Mouse (Mus musculus): ENCODE results near the gene Hist1h4h. TPM values are rescaled to one million over a fixed set of nuclear protein-coding genes. Genes with fewer than 3 reads are reported as not detected.
A peak's percentile ranks its signal among the peaks of the same experiment; 100 is the strongest.
"Not testable (repeated sequence)": the region's sequence is repeated elsewhere in the genome, so short reads cannot be mapped to it uniquely, and the experiment has no call there.

Hist1h4h gene
- polyA plus RNA-seq, 1 experiment = 150 TPM

GRCm38 (mm10) chr13:23534368-23535131, 3.7 kb downstream of the Hist1h4h start:
- no peak for DNase-seq
- Histone ChIP-seq H3K27ac (ENCODE audit: control insufficient read depth, insufficient read depth, low read length) (no peak overlapping the region; the same call in none of the 2 replicates), H3K4me3 (ENCODE audit: control insufficient read depth, insufficient read depth, low read length) (no peak overlapping the region), H3K27me3 (ENCODE audit: control insufficient read depth, insufficient read depth, low read length) (no peaks in the 10 kb centered on the region), H3K4me1 (replicated peaks; ENCODE audit: control insufficient read depth, insufficient read depth, low read length) (peaks cover 6% of the 10 kb centered on the region), H3K36me3 (ENCODE audit: control insufficient read depth, insufficient read depth, low read length) (no peaks in the 10 kb centered on the region)
- under 1% methylated on average over 15 of the region's 15 CpGs for WGBS
- TF ChIP-seq CTCF (IDR thresholded peaks at IDR 0.05; ENCODE audit: borderline replicate concordance, control insufficient read depth, extremely low read depth, insufficient read depth, low read length, poor library complexity) = no peak
- no peak for TF ChIP-seq POLR2A (IDR thresholded peaks at IDR 0.05; ENCODE audit: control insufficient read depth, extremely low read depth, insufficient read depth, low read length, poor library complexity)

GRCm38 (mm10) chr13:23535137-23536075, 4.6 kb downstream of the Hist1h4h start, which contains the start of gene Hist1h3g:
TSS of gene Hist1h3g (plus strand) at chr13:23535422.
- peak; percentile 92 for DNase-seq
- not testable (repeated sequence) for H3K4me1 ChIP-seq (replicated peaks; ENCODE audit: control insufficient read depth, insufficient read depth, low read length); H3K36me3 ChIP-seq (ENCODE audit: control insufficient read depth, insufficient read depth, low read length); H3K27me3 ChIP-seq (ENCODE audit: control insufficient read depth, insufficient read depth, low read length)
- Histone ChIP-seq H3K4me3 (ENCODE audit: control insufficient read depth, insufficient read depth, low read length) (peak within 1 kb of the TSS; percentile 51), H3K27ac (ENCODE audit: control insufficient read depth, insufficient read depth, low read length) (peak within 1 kb of the TSS; percentile 80)
- WGBS = under 1% methylated on average over 49 of the region's 62 CpGs
- TF ChIP-seq POLR2A (IDR thresholded peaks at IDR 0.05; ENCODE audit: control insufficient read depth, extremely low read depth, insufficient read depth, low read length, poor library complexity) = peak; percentile 69; the same call in 1 of the 2 replicates

GRCm38 (mm10) chr13:23536076-23536822, 5.4 kb downstream of the Hist1h4h start:
- DNase-seq = no peak
- Histone ChIP-seq H3K27ac (ENCODE audit: control insufficient read depth, insufficient read depth, low read length) (no peak overlapping the region), H3K27me3 (ENCODE audit: control insufficient read depth, insufficient read depth, low read length) (no peaks in the 10 kb centered on the region), H3K36me3 (ENCODE audit: control insufficient read depth, insufficient read depth, low read length) (no peaks in the 10 kb centered on the region), H3K4me3 (ENCODE audit: control insufficient read depth, insufficient read depth, low read length) (no peak overlapping the region), H3K4me1 (replicated peaks; ENCODE audit: control insufficient read depth, insufficient read depth, low read length) (peaks cover 6% of the 10 kb centered on the region)
- WGBS = 38% methylated on average over 7 of the region's 7 CpGs
- TF ChIP-seq POLR2A (IDR thresholded peaks at IDR 0.05; ENCODE audit: control insufficient read depth, extremely low read depth, insufficient read depth, low read length, poor library complexity) = no peak
- TF ChIP-seq CTCF (IDR thresholded peaks at IDR 0.05; ENCODE audit: borderline replicate concordance, control insufficient read depth, extremely low read depth, insufficient read depth, low read length, poor library complexity) = no peak

- Histone ChIP-seq H3K27ac (ENCODE audit: control insufficient read depth, insufficient read depth, low read length) (no peak overlapping the region), H3K4me1 (replicated peaks; ENCODE audit: control insufficient read depth, insufficient read depth, low read length) (peaks cover 6% of the 10 kb centered on the region), H3K27me3 (ENCODE audit: control insufficient read depth, insufficient read depth, low read length) (no peaks in the 10 kb centered on the region), H3K36me3 (ENCODE audit: control insufficient read depth, insufficient read depth, low read length) (no peaks in the 10 kb centered on the region), H3K4me3 (ENCODE audit: control insufficient read depth, insufficient read depth, low read length) (no peak overlapping the region)
- 56% methylated on average over 3 of the region's 3 CpGs for WGBS
- DNase-seq = no peak
- TF ChIP-seq CTCF (IDR thresholded peaks at IDR 0.05; ENCODE audit: borderline replicate concordance, control insufficient read depth, extremely low read depth, insufficient read depth, low read length, poor library complexity) = no peak
- no peak for TF ChIP-seq POLR2A (IDR thresholded peaks at IDR 0.05; ENCODE audit: control insufficient read depth, extremely low read depth, insufficient read depth, low read length, poor library complexity)
Observed at GRCm38 (mm10) chr13:23537006-23537710, 6.3 kb downstream of the Hist1h4h start.

GRCm38 (mm10) chr13:23538249-23538648, 7.4 kb downstream of the Hist1h4h start:
- no peak for DNase-seq
- Histone ChIP-seq H3K4me1 (replicated peaks; ENCODE audit: control insufficient read depth, insufficient read depth, low read length) (peaks cover 4% of the 10 kb centered on the region), H3K36me3 (ENCODE audit: control insufficient read depth, insufficient read depth, low read length) (no peaks in the 10 kb centered on the region), H3K27me3 (ENCODE audit: control insufficient read depth, insufficient read depth, low read length) (no peaks in the 10 kb centered on the region), H3K4me3 (ENCODE audit: control insufficient read depth, insufficient read depth, low read length) (no peak overlapping the region), H3K27ac (ENCODE audit: control insufficient read depth, insufficient read depth, low read length) (no peak overlapping the region)
- TF ChIP-seq CTCF (IDR thresholded peaks at IDR 0.05; ENCODE audit: borderline replicate concordance, control insufficient read depth, extremely low read depth, insufficient read depth, low read length, poor library complexity) (no peak), POLR2A (IDR thresholded peaks at IDR 0.05; ENCODE audit: control insufficient read depth, extremely low read depth, insufficient read depth, low read length, poor library complexity) (no peak)
- WGBS = 93% methylated on average over 5 of the region's 5 CpGs

GRCm38 (mm10) chr13:23539821-23540220, 9.0 kb downstream of the Hist1h4h start:
- not testable (repeated sequence) for H3K4me3 ChIP-seq (ENCODE audit: control insufficient read depth, insufficient read depth, low read length); H3K4me1 ChIP-seq (replicated peaks; ENCODE audit: control insufficient read depth, insufficient read depth, low read length); DNase-seq; H3K27me3 ChIP-seq (ENCODE audit: control insufficient read depth, insufficient read depth, low read length); H3K27ac ChIP-seq (ENCODE audit: control insufficient read depth, insufficient read depth, low read length); H3K36me3 ChIP-seq (ENCODE audit: control insufficient read depth, insufficient read depth, low read length)
- 85% methylated on average over 1 of the region's 1 CpGs for WGBS
